Mouse (Mus musculus) left cerebral cortex, adult 2 months (tissue): ENCODE measurements at regions not wholly inside any gene's neighbourhood (a gene's known extent, or its start where the extent isn't known, plus 50 kb on each side); places are given as distances from the start of the nearest gene placed in this dataset.

Experiments
- DNase-seq, 2 experiments: peaks; one replicate each; pipeline ENCODE4 v3.0.0; 2021 to 2022; ENCODE audit warnings: low spot score in 2 of 2, mixed read lengths in 1 of 2; ENCODE audit errors: extremely low spot score in 1 of 2
- H3K27ac ChIP-seq: fragments of 200-600 bp; 2 replicates; pipeline ENCODE4 v1.8.1; 2022
- H3K4me3 ChIP-seq: fragments of 200-600 bp; 2 replicates; pipeline ENCODE4 v1.8.1; 2022
- CTCF ChIP-seq: fragments of 200-600 bp; IDR thresholded peaks from 2 replicates; pipeline ENCODE4 v1.8.1; 2022; ENCODE audit warnings: antibody characterized with exemption, mild to moderate bottlenecking, moderate library complexity
- intact Hi-C: fragments of 180-260 bp; cut with DNase I; formaldehyde crosslinking; loops from one replicate; pipeline ENCODE4 v1.15.1; 2025

DNA sequence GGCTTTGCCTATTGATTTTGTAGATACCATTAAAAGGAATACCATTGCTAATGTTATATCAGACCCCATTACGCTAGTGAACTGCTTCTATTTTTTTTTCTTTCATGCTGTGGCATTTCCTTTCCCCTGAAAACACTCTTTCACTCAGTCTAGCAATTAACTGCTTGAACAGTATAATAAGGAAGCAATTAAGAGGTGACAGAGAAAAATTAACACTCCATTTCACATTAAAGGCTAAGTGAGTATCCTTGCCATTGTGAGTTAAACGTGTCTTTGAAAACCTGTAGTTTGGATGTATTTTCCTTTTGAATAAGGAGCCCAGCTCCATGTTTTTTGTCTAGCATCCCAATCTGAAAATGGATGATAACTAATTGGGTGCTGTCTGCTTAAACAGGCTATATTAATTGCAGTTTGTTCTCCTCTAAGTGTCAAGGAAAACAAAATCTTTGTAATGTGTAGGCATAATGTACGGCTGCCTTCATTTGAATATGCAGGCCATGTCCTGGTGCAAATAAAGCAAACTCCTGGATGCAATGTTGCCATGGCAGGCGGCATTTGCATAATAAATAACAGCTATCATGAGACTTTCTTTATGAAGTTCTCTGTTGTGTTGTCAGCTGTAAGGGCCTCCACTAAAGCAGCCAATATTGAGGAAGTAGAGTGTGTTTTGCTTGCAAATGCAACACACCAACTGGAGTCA, 423.3 kb downstream of the Zic3 start:
- intact Hi-C loops, result no loop called here
- H3K27ac ChIP-seq, result no peak overlapping the region
- DNase-seq, result no peak
- no peak overlapping the region for H3K4me3 ChIP-seq
- TF ChIP-seq CTCF, result no peak

DNA sequence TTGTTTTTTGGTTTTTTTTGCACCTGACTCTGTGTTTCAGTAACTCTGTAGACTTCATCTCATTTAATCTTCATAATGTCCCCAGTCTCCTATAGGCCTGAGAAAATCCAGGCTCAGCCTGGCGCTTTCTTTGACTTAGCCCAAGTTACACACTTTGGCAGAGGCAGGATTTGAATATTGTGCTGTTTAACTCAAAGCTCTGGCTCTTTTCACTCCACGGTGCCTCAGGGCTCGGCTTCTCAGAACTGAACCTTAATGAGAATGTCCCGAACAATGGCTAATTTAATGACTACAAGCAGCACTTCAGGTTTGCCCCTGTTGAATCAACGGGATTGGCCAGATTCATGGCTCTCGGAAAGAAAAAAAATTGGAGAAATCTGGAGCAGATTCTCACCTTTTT, 425.1 kb downstream of the Zic3 start:
- Histone ChIP-seq H3K27ac (no peak overlapping the region), H3K4me3 (no peak overlapping the region)
- DNase-seq, result no peak
- intact Hi-C loops, result no loop called here
- no peak for TF ChIP-seq CTCF

DNA sequence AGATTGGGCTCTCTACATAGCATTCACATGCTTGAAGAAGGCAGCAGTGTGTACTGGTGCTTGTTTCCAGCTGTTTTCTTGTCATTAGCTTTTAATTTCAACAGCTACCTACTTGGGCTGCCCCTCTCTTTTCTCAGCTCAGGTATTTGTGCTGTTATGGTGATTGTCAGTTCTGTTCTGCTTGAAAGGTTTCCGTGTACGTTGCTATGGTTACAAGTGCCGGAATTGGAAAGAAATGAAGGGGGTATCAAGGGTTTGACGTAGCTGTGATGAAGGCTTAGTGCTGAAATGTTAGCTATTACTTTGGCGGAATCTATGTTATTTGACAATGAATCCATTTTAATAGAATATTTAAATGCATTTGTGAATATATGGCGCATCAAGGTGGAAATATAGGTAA, 439.5 kb upstream of the 4930550L24Rik start:
- no peak for DNase-seq
- no peak for TF ChIP-seq CTCF
- H3K27ac ChIP-seq, result no peak overlapping the region
- intact Hi-C loops, result no loop called here
- no peak overlapping the region for H3K4me3 ChIP-seq

DNA sequence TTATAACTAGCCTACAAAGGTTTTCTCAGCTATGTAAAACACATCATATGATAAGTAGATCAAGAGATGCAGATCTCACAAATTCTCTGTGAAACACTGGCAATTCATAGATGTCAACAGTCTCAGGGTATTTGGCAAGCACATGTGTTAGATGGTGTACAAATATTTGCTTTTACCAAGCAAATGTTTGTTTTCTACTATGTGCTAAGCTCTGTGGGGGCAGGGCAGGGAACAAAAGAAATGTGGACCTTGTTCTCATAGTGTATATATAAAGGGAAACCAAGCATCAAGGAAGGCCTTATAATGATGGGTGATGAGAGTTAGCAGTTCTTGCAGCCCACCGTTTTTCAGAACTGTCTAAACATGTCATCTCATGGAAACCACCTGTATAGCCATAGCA, 438.2 kb upstream of the 4930550L24Rik start:
- DNase-seq, result no peak
- intact Hi-C loops, result no loop called here
- TF ChIP-seq CTCF, result no peak
- no peak overlapping the region for H3K27ac ChIP-seq
- no peak overlapping the region for H3K4me3 ChIP-seq

DNA sequence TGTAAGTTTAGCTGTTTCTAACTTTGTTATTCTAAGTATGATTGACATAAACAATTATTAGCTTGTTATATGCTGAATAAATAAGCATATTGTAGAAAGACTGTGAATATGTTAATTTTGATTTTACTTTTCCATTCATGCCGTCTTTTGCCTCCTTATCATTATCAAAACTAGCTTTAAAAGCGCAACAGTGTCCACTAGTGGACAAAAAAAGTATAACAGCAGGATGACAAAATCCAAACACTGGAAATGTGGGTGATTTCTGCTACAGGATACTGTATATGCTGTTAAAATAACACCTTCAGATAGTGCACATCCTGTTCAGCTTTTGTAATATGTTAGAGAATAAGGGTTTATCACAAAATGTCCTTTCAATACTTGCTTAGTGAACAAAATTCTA, 418.3 kb upstream of the 4930550L24Rik start:
- intact Hi-C loops, result loop anchor here (10.0 kb wide), 2 partner anchors 566 to 1056 kb away; no protein-coding TSS in a partner anchor
- DNase-seq, result peak in 1 of 2 experiments; percentile 11
- TF ChIP-seq CTCF, result peak; percentile 75
- Histone ChIP-seq H3K4me3 (no peak overlapping the region), H3K27ac (no peak overlapping the region)

DNA sequence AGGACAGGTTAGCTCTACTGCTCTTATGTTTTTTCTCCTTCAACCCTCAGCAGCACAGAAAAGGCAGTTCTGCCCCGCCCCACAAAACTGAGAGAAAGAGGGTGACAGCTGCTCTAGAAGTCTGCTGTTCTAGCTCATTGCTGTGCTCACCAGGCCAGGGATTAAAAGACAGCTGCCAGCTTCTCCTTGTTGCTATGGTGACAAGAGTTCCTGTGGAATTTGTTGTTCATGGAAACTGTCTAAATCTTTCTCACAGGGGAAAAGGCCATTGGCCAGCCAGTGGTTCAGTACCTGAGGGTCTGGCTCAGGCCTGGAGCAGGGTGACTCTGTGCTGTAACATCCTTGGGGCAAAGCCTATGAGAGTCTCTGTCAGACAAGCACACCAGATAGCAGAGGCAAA, 405.6 kb upstream of the 4930550L24Rik start:
- intact Hi-C loops, result no loop called here
- no peak for TF ChIP-seq CTCF
- DNase-seq, result no peak
- Histone ChIP-seq H3K27ac (no peak overlapping the region), H3K4me3 (no peak overlapping the region)

DNA sequence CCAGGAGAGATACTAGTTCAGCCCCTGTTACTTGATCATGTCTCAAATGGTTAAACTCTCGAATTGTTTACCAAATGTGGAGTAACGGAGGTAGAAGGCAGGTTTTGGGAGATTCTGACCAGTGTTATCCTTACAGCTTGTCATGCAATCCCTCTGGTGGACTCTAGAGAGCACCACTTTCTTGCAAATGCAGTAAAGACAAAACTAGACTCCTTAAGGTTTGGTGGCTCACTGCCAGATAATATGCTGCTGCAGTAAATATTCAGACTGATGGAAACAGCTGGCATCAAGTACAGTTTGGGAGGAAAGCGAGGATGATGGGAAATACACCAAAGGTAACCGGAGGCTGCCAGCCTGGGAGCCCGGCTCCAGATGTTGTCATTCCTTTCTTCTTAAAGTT, 394.2 kb upstream of the 4930550L24Rik start:
- no peak overlapping the region for H3K27ac ChIP-seq
- intact Hi-C loops, result loop anchor here (5.0 kb wide), 1 partner anchor 667 kb away; no protein-coding TSS in a partner anchor
- DNase-seq, result no peak
- H3K4me3 ChIP-seq, result no peak overlapping the region
- peak; percentile 37 for TF ChIP-seq CTCF
